Mouse (Mus musculus): ENCODE measurements around the gene Pnkp. TPM values are rescaled to one million over a fixed set of nuclear protein-coding genes. Genes with fewer than 3 reads are reported as not detected.

Pnkp gene
- polyA plus RNA-seq, 3 experiments from 2014 or later: 43.2 to 49.7 (median 46.8) TPM

DNA sequence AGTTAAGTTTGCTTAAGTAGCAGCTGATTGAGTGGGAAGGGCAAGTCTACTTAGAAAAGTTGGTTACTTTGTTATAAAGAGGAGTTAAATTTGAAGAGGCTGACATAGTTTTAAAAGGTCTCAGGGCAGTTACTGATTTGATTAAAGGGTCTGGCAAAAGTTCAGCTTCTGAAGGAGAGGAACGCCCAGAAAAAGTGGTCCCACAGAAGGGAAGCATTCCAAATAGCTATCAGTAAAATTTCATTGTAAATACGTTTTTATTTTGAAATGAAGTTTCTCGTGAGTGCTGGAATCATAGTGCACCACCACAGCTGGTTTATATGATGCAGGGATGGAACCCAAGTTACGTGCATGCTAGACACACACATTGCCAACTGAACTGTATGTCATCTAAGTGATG is 24.2 kb upstream of the Pnkp start:
- ATAC-seq: no peak

DNA sequence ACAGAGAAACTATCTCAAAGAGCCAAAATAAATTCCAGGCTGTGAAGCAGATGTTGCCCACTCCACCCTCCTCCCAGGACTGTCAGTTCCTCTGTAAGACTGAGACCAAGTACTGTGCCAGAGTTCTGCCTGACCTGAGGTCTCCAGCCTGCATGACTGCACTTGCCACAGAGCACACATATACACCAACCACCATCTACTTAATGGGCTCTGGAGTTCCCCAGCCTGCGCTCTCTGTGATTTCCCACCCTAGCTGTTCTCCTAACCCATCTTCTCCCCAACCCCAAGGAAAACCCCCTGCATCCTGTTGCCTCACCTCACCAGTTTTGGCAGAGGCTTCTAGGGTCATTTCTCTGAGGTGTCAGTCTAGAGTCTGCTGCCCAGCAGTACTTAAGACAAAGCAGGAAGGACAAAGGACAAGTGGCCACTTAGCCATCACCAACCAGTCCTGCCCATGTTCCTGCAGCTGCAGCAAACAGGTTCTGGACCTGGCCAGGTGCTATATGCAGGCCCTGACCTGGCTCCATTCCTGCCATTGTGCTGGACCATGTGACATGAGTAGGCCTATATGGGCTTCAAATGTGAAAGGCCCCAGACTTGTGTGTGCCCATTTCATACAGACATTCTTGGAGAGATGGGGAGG is 21.4 kb upstream of the Pnkp start:
- no peak for ATAC-seq

DNA sequence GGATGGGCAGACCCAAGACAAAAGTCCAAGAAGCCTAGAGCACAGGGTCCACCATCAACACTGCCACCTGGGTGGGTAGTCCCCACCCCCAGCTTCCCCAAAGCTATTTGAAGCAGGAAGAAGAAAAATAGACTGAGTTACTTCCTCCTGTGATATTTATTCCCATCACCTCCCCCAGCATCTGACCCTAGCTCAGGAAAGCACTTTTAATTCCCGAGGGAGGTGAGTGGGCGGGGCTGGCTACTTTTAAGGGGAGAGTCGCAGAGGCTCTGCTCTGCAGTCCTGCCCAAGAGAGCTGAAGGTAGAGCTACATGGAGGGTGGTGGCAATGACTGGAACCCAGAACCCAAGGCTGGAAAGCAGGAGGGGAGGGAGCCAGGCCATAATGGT is 20.9 kb upstream of the Pnkp start:
- no peak for ATAC-seq

DNA sequence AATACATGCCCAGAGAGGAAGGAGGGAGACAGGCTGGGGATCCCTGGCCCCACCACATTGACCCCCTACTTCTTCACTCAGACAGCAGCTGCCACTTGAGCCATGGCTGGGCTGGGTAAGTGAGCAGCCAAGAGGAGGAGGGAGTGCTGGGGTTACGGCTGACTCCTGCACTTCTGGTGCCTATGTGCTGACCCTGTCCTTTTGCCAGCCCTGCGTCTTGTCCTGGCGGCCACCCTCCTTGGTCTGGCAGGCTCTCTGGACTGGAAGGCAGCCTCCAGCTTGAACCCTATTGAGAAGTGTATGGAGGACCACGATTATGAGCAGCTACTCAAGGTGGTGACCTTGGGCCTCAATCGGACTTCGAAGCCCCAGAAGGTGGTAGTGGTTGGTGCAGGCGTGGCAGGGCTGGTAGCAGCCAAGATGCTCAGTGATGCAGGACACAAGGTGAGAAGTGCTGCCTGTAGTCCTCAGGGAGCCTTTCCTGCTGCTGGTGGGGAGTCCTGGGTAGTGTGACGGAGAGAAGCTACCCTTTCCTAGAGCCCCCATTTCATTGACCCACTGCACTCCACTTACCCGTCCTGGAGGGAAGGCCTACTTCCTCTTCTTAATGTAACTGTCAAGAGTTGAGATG is 20.4 kb upstream of the Pnkp start:
- ATAC-seq: no peak

DNA sequence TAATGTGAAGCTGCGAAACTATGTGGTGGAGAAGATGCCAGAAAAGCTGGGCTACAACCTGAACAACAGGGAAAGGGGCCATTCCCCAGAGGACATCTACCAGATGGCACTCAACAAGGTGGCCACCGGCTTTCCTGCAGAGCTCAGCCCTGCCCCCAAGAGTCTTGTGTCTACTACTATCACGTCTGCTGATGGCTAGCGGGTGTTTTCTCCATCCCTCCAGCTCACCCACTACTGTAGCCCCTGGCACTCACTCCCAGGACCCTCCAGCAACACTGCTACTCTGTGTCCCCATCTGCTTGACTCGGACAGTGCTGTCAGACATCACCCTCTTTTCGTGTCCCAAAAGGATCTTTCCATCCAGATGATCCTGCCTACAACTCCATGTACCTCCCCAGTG is 18.9 kb upstream of the Pnkp start:
- ATAC-seq: no peak

DNA sequence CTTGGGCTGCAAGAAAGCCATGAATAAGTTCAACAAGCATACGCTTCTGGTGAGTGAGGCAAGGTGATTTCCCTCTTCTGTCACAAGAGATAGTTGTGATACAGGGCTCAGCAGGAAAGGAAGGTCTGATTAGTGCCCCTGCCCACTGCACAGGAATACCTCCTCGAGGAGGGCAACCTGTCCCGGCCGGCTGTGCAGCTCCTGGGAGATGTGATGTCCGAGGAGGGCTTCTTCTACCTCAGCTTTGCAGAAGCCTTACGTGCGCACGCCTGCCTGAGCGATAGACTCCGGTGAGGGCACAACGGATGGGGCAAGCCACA is 17.8 kb upstream of the Pnkp start:
- ATAC-seq: peak; percentile 35

DNA sequence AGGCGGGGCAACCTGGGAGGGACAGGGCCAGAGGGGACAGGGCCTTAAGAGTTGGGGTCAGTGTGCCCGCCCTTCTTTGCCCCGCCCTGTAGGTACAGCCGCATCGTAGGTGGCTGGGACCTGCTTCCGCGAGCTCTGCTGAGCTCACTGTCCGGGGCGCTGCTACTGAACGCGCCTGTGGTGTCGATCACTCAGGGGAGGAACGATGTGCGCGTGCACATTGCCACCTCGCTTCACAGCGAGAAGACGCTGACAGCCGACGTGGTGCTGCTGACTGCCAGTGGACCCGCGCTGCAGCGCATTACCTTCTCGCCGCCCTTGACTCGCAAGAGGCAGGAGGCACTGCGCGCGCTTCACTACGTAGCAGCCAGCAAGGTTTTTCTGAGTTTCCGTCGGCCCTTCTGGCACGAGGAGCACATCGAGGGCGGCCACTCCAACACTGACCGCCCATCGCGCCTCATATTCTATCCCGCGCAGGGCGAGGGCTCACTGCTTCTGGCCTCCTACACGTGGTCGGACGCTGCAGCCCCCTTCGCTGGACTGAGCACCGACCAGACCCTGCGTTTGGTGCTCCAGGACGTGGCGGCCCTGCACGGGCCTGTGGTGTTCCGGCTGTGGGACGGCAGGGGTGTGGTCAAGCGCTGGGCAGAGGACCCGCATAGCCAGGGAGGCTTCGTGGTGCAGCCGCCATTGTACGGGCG is 17.3 kb upstream of the Pnkp start:
- ATAC-seq: peak; percentile 73

DNA sequence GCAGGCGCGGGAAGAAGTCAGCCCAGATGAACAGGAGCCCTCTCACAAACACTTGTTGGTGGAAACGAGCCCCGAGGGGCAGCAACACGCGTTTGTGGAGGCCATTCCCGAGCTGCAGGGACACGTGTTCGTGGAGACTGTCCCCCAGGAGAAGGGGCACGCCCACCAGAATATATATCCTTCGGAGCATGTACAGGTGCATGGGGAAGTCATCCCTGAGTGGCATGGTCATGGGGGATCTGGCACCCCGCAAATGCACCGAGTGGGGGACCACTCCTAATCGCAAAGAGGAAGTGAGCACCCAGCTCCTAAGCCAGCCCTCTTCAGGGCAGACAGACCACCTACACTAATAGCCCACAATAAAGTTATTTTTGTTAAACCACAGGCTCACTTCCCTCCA is 16.5 kb upstream of the Pnkp start:
- no peak for ATAC-seq

DNA sequence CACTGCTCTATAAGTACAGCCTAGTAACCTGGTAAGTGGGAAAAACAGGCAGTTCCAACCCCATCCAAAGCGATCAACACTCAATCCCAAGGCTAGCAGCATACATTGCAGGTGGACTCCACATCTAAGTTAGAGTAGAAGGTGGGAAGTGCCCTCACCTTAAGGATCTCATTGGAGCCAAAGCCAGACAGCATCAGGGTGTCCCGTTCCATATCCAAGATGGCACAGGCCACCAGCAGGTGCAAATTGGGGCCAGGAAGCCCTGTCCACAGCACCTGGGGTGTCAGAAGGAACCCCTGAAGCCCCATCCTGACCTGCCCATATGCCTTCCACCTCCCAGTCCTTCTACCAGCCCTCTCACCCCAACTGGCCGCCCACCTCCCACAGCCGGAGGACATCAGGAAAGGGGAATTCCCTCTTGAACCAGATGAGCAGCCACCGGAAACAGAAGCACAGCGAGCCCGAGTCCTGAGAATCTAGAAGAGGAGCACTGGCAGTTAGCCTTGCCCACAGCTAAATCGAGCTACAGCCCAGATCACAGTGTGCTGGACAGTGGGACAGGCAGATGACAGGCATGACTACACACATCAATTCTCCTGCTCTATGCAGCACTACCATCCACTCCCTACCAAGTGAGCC is 15.0 kb upstream of the Pnkp start:
- no peak for ATAC-seq

DNA sequence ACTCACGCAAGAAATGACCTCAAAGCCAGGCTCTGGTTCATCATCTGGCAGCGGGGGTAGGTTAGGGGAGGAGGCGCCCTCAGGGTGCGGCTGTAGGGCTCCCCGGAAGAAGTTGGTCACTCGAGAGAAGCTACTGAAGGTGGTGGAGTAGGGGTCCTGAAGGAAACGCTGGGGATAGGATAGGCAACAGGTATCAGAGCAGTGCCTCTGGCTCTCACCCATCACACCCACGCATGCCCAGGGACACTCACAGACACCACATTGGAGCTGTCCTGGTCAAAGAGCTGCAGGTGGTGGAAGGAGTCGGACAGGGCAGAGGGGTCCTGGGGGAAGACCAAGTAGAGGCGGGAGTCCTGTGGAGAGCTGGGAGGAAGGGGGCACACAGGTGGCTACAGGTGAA is 11.9 kb upstream of the Pnkp start:
- ATAC-seq: no peak

DNA sequence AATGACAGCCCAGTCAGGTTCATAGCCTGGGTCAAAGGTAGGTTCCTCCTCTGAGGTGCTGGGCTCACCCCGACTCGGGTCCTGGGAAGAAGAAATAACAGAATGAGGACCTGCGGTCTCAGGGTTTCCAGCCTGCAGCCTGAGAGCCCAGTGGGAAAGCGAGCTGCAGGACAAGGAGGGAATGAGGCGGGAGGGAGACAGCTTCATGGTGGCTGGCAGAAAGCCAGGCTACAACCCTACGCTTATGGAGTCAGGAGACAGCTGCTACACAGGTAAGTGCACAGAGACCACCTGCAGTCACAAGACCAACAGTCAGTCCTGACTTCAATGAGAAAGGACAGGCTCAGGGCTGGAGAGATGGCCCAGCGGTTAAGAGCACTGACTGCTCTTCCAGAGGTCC is 10.1 kb upstream of the Pnkp start:
- no peak for ATAC-seq

DNA sequence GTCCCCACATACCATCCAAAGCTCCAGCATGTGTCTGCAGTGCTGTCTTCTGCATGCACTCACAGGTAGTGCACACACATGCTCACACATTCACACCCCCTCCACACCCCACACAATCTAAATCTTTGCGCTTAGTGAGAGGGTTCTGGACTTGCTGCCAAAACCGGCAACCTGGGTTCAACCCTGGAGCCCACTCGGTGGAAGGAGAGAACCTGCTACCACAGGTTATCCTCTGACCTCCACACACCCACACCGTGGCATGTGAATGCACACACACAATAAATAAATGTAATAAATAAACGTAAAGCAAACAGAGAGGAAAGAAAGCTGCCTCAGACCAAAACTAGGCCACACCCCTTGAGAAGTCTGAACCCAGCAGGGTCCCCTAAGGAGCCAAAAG is 9.2 kb upstream of the Pnkp start:
- ATAC-seq: no peak

DNA sequence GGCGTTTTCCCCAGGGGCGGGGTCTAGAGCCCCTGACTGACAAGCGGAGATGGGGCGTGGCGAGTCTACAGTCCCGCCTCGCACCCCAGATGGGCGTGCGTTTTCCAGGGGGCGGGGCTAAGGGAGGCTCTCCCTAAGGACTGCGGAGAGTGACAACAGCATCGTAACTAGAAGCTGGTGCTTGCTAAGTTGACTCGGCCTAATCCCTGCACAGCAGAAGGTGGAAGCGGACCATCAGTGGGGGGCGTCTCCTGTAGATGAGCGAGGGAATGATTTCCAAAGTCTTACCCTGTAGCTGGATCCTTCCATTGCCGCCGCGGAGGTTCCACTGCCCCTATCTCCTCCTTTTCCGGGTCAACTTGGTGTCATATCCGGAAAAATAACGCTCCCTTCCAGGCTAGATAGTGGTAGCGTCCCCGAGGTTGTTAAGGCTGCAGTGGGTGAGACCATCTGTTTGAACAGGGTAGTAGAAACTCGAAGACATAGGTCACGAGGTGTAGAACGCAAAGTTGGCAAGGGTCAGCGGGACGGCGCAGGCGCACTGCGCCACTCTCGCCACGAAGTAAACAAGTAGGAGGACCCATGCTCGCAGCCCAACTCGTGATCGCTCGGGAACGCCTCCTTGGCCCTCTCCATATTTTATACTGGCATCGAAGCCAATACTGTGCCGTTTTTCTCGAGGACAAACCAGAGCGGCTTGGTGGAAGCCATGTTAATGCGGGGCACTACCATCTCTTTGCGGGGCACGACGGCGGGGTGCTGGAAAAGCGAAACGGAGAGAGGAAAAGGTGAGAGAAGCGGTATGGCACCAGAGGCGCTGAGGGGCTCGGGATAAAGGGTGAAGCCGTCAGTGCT is 8.2 kb upstream of the Pnkp start, which contains the start of the genes Akt1s1 and Tbc1d17:
TSS of gene Akt1s1 (plus strand) at position 431 of the 855 bp plus-strand sequence.
TSS of gene Tbc1d17 (minus strand) at position 519 of the 855 bp plus-strand sequence.
- peak; percentile 78 for ATAC-seq

DNA sequence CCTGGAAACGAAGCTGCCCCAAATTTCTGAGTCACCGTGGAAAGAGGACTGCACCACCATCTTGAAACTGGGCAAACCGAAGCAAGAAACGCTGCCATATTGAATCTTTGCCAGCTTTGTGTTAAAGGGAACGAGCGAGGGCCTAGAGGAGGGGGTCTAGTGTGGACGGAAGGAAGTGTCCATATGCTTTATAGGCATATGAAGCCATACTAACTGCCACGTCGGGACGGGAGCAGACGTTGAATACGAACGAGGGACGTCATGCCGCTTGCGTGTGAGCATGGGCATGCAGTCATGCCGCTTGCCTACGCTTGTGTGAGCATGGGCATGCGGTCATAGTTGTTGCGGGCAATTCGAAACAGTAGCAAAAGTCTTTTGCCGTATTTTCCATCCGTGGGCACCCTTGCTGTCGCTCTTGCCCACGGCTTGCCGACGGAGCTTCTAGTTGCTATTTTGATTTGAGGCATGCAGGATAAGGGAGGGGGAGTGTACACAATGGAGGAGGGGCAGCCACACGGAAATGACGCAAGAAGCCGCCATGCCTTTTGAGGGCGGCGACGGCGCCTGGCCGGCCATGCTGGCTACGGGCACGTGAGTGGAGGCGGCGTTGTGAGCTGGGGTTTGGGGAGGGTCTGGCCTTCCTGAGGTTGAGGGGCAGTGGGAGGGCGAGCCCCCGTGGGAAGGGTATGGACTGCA is 7.4 kb upstream of the Pnkp start:
- ATAC-seq: peak; percentile 46

DNA sequence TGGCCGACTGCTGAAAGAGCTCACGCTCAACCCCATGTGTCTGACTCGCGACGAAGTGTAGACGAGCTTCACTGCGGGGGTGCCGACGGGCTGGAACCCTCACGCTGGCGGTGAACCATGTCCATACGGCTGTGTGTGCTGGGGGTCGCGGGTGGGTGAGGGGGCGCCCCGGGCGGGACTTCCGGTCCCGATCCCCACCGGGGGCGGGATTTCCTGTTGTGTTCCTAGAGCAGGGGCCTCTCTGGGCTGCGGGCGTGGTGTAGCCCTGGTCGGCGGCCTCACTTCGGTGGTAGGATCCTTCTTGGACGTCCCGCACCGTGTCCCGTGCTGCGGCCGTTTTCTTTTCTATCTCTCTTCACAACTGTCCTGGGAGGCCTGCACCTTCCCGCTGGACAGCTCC is 6.8 kb upstream of the Pnkp start:
- ATAC-seq: no peak

DNA sequence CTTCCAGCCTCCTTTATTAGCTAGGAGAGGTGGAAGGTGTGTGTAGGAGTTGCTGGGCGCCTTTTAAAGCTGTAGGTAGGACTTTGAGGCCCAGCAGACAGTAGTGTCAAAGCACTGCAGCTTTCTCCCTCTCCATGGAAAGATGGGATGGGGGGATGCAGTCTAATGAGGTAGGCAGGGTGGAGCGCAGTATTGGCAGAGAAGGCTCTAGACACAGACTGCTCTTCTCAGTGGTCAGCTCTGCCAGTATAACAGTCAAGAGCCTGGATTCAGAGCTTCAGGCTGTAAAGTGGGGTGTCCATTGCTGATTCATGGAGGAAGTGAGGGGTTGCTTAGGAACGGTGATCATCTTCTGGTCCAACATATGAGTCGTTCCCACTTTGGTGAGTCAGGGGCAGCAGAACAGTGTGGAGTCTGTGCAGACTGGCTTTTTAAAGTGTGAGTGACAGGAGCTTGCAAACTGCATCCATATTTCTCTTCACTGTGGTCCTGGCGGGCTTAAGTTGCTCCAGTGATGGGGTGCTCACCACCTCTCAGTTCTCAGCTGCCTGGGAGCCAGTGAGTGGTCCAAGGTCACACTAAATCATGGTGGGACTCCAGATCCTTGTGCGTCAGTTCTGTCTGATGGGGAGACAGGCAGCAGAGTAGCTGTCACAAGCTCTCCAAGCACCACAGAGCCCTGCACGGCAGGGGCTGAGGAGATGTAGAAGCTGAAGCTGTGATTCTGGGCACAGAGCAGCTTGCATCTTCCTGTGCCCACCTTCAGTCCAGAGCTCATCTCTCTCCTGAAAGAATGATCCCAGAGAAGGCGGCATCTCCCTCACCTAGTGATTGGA is 5.9 kb upstream of the Pnkp start:
- no peak for ATAC-seq

DNA sequence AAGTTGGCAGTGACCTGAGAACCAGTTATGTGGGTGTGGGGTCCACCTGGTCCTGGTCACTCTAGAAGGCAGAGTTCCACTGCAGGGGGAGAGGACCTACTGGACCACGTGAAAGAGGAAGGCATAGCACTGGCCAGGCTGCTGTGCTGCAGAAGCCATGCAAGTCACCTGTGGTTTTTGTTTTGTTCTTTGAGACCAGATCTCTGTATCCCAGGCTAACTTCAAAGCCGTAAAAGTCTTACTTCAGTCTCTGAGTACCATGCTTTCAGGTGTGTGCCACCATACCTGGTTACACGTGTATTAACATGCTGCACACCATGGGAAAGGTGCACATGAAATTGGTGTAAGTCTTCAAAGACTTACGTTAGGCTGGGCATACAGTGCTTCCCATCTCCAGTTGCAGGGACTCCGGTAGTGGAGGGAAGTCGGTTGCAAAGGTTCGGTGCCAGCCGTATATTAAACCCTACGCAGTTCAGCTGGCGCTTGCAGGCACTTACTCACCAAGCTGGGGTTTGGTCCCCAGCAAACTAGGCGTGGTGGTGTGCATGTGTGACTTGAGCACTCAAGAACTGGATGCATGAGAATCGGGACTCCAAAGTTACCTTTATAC is 5.2 kb upstream of the Pnkp start:
- ATAC-seq: no peak

DNA sequence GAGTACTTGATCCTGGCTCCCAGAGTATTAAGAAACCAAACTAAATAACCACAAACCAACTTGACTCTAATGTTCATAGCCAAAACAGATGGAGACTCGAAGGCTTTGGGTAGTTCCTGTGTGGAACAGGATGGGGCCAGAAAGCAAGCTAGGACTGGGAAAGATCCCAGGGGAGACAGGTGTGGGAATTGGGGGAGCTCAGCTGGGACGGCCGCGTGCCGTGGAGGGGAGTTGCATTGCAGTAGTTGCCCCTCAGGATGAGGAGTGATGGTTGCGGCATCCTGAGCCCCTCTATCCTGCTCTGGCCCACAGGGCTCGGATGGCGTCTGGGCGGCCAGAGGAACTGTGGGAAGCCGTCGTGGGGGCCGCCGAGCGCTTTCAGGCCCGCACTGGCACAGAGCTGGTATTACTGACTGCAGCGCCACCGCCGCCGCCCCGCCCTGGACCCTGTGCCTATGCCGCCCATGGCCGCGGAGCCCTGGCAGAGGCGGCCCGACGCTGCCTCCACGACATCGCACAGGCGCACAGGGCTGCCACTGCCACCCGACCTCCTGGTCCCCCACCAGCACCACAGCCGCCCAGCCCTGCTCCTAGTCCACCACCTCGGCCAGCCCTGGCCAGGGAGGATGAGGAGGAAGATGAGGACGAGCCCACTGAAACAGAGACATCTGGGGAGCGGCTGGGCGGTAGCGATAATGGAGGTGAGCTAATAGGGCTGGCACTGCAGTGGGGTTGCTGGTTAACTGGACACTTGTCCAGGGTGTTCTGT is 4.5 kb upstream of the Pnkp start:
- no peak for ATAC-seq

DNA sequence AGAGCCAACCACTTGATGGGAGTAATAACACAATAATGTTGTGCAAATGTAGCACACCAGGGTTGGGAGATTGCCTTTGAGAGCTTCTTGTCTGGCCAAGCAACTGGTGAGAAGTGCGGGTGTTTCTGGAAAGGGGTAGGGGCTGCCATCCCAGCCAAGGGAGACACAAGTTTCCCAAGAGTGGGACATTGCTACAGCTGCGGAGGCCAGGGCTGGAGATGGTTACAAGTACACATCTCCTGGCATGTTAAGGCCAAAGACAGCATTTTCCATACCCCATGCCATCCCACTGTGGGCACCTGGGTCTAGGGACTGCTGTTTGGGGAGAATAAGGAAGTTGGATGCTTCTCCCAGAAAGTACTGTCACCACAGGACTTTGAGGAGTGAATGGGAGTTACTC is 3.9 kb upstream of the Pnkp start:
- ATAC-seq: no peak
